Mouse (Mus musculus): Measurements from ENCODE around the gene Cts8. TPM values are rescaled to one million over a fixed set of nuclear protein-coding genes. Genes with fewer than 3 reads are reported as not detected.

Cts8 gene
- total RNA-seq (2014; rRNA removed) (not detected in 2 replicates), polyA plus RNA-seq (2015; fragmentation: Nextera tagmentation; extraction: Ambion mirVana) (not detected in 2 replicates)

DNA sequence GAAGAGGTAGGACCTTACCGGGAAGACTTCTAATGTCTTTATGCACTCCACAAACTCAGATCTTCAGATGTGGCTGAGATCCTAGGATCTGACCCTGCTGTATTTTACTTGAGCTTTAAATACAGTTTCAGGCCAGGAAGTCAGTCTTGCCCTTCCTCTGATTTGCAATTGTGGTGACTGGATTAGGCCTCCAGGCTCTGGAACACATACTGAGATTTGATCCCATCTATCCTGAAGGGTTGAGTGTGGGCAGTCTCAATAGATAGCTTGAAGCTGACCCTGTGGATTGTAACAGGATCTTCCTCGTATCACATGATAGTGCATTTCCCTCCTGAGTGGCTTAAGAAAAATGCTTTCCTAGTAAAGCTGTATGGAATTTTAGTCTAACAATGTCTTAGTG is at the start of gene Cts8:
Gene Cts8, minus strand, starts transcription at position 101 of the 400 bp plus-strand sequence.
- Histone ChIP-seq H3K4me2 (ENCODE audit: low read depth, low read length) (no peak within 1 kb of the TSS), H3K9ac (replicated peaks; ENCODE audit: low read length) (no peak within 1 kb of the TSS), H3K4me1 (ENCODE audit: insufficient read depth, low read length) (no peaks in the 10 kb centered on the region), H3K27me3 (ENCODE audit: insufficient read depth, low read length) (no peaks in the 10 kb centered on the region), H3K36me3 (ENCODE audit: insufficient read depth, low read length) (no peaks in the 10 kb centered on the region), H3K4me3 (ENCODE audit: low read length) (no peak within 1 kb of the TSS), H3K27ac (no peak within 1 kb of the TSS), H3K9me3 (ENCODE audit: low read length) (peaks cover 9% of the 10 kb centered on the region)
- WGBS = 89% methylated on average over 2 of the region's 2 CpGs
- no peak for ATAC-seq
- no peak for DNase-seq (ENCODE audit: low spot score)
- TF ChIP-seq CTCF (IDR thresholded peaks at IDR 0.05; ENCODE audit: low read depth) = no peak

DNA sequence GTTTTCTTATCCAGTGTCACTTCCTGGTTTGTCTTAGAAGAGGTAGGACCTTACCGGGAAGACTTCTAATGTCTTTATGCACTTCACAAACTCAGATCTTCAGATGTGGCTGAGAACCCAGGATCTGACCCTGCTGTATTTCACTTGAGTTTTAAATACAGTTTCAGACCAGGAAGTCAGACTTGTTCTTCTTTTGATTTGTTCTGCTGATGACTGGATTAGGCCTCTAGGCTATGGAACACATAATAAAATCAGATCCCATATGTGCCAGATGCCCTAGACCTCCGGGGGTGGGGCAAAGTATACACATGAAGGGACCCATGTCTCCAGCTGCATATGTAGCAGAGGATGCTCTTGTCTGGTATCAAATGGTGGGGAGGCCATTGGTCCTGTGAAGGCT is 33.6 kb upstream of the Cts8 start, which contains the start of gene Gm49398:
Gene Gm49398, minus strand, starts transcription at position 101 of the 400 bp plus-strand sequence.
- DNase-seq (ENCODE audit: low spot score) (no peak), ATAC-seq (no peak)
- no peak for TF ChIP-seq CTCF (IDR thresholded peaks at IDR 0.05; ENCODE audit: low read depth)
- no peak within 1 kb of the TSS for H3K4me3 ChIP-seq (ENCODE audit: low read length)
- no peak within 1 kb of the TSS for H3K4me2 ChIP-seq (ENCODE audit: low read depth, low read length)
- H3K36me3 ChIP-seq (ENCODE audit: insufficient read depth, low read length) = no peaks in the 10 kb centered on the region
- H3K27me3 ChIP-seq (ENCODE audit: insufficient read depth, low read length) = no peaks in the 10 kb centered on the region
- no peak within 1 kb of the TSS for H3K9ac ChIP-seq (replicated peaks; ENCODE audit: low read length)
- no peaks in the 10 kb centered on the region for H3K4me1 ChIP-seq (ENCODE audit: insufficient read depth, low read length)
- no peak within 1 kb of the TSS for H3K27ac ChIP-seq
- WGBS = 76% methylated on average over 2 of the region's 2 CpGs
- peaks cover 23% of the 10 kb centered on the region for H3K9me3 ChIP-seq (ENCODE audit: low read length)

DNA sequence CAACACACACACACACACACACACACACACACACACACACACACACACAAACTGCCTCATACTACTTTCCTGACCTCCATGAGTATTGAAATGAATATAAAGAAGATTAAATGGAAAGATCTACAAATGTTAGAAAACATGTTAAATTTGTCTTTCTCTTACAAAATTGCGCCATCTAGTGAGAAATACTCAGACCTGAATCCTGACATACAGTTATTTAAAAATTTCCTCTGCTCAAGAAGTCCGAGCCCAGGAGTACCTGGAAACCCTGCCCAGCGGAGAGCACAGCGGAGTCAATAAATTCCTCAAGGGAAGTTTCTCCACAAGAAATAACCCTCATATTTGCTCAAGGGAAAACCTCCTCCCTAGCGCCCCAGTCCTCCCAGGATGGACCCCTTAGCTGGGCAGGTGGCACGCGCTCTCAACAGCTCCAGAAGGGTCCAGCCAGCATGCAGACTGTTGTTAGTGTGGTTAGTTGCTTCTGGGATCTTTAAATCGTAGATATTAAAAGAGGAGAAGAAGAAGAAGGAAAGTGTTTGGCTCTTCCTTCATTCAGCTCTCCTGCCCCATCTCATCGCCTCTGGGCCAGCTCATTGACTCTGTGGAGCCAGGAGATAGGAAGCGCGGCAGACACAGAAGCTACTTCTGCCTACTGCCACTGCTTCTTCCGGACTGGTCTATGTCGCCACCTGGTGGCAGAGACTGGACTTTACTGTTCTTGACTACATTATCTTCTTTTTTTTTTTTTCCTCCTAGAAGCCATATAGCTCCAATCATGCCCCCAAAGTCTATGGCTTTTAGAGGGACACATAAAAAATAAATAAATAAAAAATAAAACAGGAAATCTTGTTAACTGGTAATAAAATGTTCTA is 13.8 kb downstream of the Cts8 start:
- peaks cover 13% of the 10 kb centered on the region; the same call in 1 of the 2 replicates for H3K9me3 ChIP-seq (ENCODE audit: low read length)
- no peak overlapping the region for H3K27ac ChIP-seq
- H3K27me3 ChIP-seq (ENCODE audit: insufficient read depth, low read length) = no peaks in the 10 kb centered on the region
- no peak overlapping the region for H3K9ac ChIP-seq (replicated peaks; ENCODE audit: low read length)
- H3K4me2 ChIP-seq (ENCODE audit: low read depth, low read length) = no peak overlapping the region
- ATAC-seq (no peak), DNase-seq (ENCODE audit: low spot score) (peak; percentile 57)
- TF ChIP-seq CTCF (IDR thresholded peaks at IDR 0.05; ENCODE audit: low read depth) = peak; percentile 62
- WGBS = 64% methylated on average over 13 of the region's 13 CpGs
- no peaks in the 10 kb centered on the region for H3K4me1 ChIP-seq (ENCODE audit: insufficient read depth, low read length)
- H3K36me3 ChIP-seq (ENCODE audit: insufficient read depth, low read length) = no peaks in the 10 kb centered on the region
- H3K4me3 ChIP-seq (ENCODE audit: low read length) = no peak overlapping the region

DNA sequence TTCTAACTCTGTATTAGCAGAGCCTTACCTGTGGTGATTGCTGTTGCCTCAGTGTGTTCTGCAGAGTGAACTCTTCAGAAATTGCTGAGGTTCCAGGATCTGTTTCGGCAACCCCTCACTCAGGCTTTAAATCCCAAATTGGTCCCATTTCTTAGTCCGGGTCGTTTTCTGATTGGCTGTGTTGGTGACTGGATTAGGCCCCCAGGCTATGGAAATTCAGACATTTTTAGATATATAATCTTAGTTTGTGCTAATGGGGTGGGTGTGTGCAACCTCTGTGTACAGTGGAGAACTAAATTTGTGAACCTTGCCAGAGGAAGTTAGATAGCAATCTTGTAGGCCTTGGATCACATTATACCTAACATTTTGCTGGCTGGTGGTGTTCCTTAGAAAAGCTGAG is 51.8 kb downstream of the Cts8 start, which contains the start of gene Cts6:
Gene Cts6, minus strand, starts transcription at position 101 of the 400 bp plus-strand sequence.
- no peak for DNase-seq (ENCODE audit: low spot score)
- peaks cover 23% of the 10 kb centered on the region; the same call in 1 of the 2 replicates for H3K9me3 ChIP-seq (ENCODE audit: low read length)
- H3K36me3 ChIP-seq (ENCODE audit: insufficient read depth, low read length) = no peaks in the 10 kb centered on the region
- H3K27me3 ChIP-seq (ENCODE audit: insufficient read depth, low read length) = no peaks in the 10 kb centered on the region
- H3K9ac ChIP-seq (replicated peaks; ENCODE audit: low read length) = no peak within 1 kb of the TSS
- no peak for TF ChIP-seq CTCF (IDR thresholded peaks at IDR 0.05; ENCODE audit: low read depth)
- no peak for ATAC-seq
- H3K4me2 ChIP-seq (ENCODE audit: low read depth, low read length) = no peak within 1 kb of the TSS
- H3K4me1 ChIP-seq (ENCODE audit: insufficient read depth, low read length) = no peaks in the 10 kb centered on the region
- H3K4me3 ChIP-seq (ENCODE audit: low read length) = no peak within 1 kb of the TSS
- 90% methylated on average over 3 of the region's 3 CpGs for WGBS
- H3K27ac ChIP-seq = no peak within 1 kb of the TSS

Other genes with a start within 250 kb of the Cts8 start
- not detected in 2 replicates for gene Ctsj, start 249.4 kb downstream of the Cts8 start, total RNA-seq (2014; rRNA removed)
- not detected in 2 replicates for gene Ctsj, start 249.4 kb downstream of the Cts8 start, polyA plus RNA-seq (2015; fragmentation: Nextera tagmentation; extraction: Ambion mirVana)
- not detected in 2 replicates for gene Ctsq, start 214.7 kb downstream of the Cts8 start, total RNA-seq (2014; rRNA removed)
- not detected in 2 replicates for gene Ctsq, start 214.7 kb downstream of the Cts8 start, polyA plus RNA-seq (2015; fragmentation: Nextera tagmentation; extraction: Ambion mirVana)
- gene Ctsr, start 91.1 kb downstream of the Cts8 start, total RNA-seq (2014; rRNA removed) = not detected in 2 replicates
- not detected in 2 replicates for gene Ctsr, start 91.1 kb downstream of the Cts8 start, polyA plus RNA-seq (2015; fragmentation: Nextera tagmentation; extraction: Ambion mirVana)
- gene Cts6, start 51.9 kb downstream of the Cts8 start, total RNA-seq (2014; rRNA removed) = not detected in 2 replicates
- not detected in 2 replicates for gene Cts6, start 51.9 kb downstream of the Cts8 start, polyA plus RNA-seq (2015; fragmentation: Nextera tagmentation; extraction: Ambion mirVana)
- gene Gm49398, start 33.5 kb upstream of the Cts8 start, total RNA-seq (2014; rRNA removed) = not detected in 2 replicates
- gene Gm49398, start 33.5 kb upstream of the Cts8 start, polyA plus RNA-seq (2015; fragmentation: Nextera tagmentation; extraction: Ambion mirVana) = not detected in 2 replicates
- gene Cts7, start 102.8 kb upstream of the Cts8 start, total RNA-seq (2014; rRNA removed) = not detected in 2 replicates
- gene Cts7, start 102.8 kb upstream of the Cts8 start, polyA plus RNA-seq (2015; fragmentation: Nextera tagmentation; extraction: Ambion mirVana) = not detected in 2 replicates

All from hindbrain, postnatal 0 days (tissue).